Mouse (Mus musculus) G1E (cell line): ENCODE results near the gene Pou5f1.

ENCODE experiments used
- CTCF ChIP-seq: IDR thresholded peaks from 2 replicates; pipeline ENCODE4 v1.5.1; 2012; ENCODE audit warnings: low read depth, low read length, inconsistent platforms, mixed read lengths
- GATA1 ChIP-seq: IDR thresholded peaks from 2 replicates; pipeline ENCODE4 v1.6.1; 2012; ENCODE audit warnings: borderline replicate concordance, low read length, inconsistent platforms, mixed read lengths
- GATA2 ChIP-seq: IDR thresholded peaks from 2 replicates; pipeline ENCODE4 v1.6.1; 2012; ENCODE audit warnings: low read depth, low read length, inconsistent platforms, borderline replicate concordance
- POLR2AphosphoS5 ChIP-seq: IDR thresholded peaks from 2 replicates; pipeline ENCODE4 v1.6.1; 2012; ENCODE audit warnings: low read depth, low read length, inconsistent platforms; ENCODE audit not compliant: insufficient replicate concordance

DNA sequence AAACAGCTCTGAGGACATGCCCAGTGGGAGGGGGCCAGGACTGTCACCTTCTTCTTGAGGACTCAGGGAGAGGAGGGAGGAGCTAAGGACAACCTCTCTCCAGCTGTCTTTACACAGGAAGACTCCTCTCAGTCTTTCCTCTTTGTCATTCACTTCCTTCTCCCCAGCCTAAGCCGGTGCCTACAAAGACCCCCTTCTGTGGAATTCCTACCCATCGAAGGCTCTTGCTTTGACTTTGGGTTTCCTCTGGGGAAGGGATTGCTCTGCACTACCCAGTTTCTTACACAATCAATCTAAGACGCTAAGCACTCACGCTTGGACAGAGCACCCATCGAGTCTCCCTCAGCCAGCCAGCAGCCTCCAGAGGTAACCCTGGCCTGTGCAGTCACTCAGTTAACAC is 42.8 kb downstream of the Pou5f1 start:
- TF ChIP-seq CTCF (no peak), POLR2AphosphoS5 (no peak), GATA2 (no peak), GATA1 (no peak)
